ENCODE assay signal across 9 mouse cellular contexts in the genomic region with DNA sequence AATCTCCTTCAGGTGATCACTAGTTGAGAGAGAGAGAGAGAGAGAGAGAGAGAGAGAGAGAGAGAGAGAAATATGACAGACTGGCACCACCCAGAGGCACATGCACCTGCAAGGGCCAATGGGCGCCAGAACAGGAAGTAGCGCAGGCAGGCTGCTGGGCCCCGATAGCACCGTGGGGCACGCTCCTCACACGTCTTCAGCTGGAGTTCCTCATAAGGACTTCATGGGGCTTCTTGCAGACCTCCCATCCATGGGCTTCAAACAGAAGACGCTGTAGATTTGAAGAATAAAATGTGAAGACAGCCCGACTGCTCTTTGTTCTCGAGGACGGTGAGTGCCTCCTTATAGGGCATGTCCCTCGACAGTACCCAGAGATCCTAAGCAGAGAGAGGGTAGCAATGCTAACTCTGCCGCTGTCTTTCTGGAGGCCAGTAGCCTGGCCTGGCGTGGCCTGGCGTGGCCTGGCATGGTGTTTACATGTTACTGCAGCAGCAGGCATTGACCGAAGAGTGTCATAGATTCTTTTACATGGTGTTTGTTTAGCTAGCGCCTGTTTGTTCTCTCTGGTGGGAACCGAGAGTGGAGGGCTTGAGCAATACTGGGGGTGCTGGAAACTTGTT. TPM values are rescaled to one million over a fixed set of nuclear protein-coding genes. Genes with fewer than 3 reads are reported as not detected.
DNase-seq lines count a peak whose midpoint lies in the region; ATAC-seq and TF ChIP-seq lines count a peak whose summit lies in the region.
"Had no signal": no experiment of that assay in that cellular context is flagged by ENCODE, and none has a peak within 500 bp of the region (broad histone marks: within the 10 kb centered on the region; RNA-seq: fewer than 3 reads in every experiment).

No protein-coding gene starts in this region.

- H3K27me3 ChIP-seq in embryonic facial prominence, embryonic 10.5 days (replicated peaks; ENCODE audit: low read depth, poor library complexity, severe bottlenecking) = no peaks in the 10 kb centered on the region
- H3K27me3 ChIP-seq in liver, embryonic 14.5 days (ENCODE audit: control insufficient read depth, insufficient read depth, low read length) = no peaks in the 10 kb centered on the region
- H3K27me3 ChIP-seq in spleen, adult 2 months (ENCODE audit: control insufficient read depth, insufficient read depth, low read length) = no peaks in the 10 kb centered on the region

- TF ChIP-seq EP300 in liver, embryonic 14.5 days (IDR thresholded peaks at IDR 0.05; ENCODE audit: low read depth) = peak; percentile 66

- H3K4me2 ChIP-seq in liver, embryonic 14.5 days (ENCODE audit: low read depth) = peak overlapping the region; percentile 98

- peak overlapping the region; percentile 51; the same call in 1 of the 2 replicates for H3K27ac ChIP-seq in embryonic facial prominence, embryonic 10.5 days (replicated peaks)
- peak overlapping the region; percentile 99 for H3K27ac ChIP-seq in liver, embryonic 14.5 days
- H3K27ac ChIP-seq in spleen, adult 2 months (ENCODE audit: insufficient read depth, low read length) = peak overlapping the region; percentile 79
- H3K27ac ChIP-seq: layer of hippocampus, adult 2 months had no signal

- TF ChIP-seq POLR2A in spleen, adult 2 months (IDR thresholded peaks at IDR 0.05; ENCODE audit: low read depth, low read length) = peak; percentile 88

- 85% methylated on average over 17 of the region's 17 CpGs for WGBS in embryonic facial prominence, embryonic 10.5 days
- WGBS in liver, embryonic 14.5 days (ENCODE audit: insufficient replicate concordance) = 6% methylated on average over 17 of the region's 17 CpGs
- WGBS in spleen, adult 2 months = 3% methylated on average over 17 of the region's 17 CpGs

- peak; percentile 81 for ATAC-seq in liver, embryonic 14.5 days (ENCODE audit: insufficient read depth)

- no peaks in the 10 kb centered on the region for H3K36me3 ChIP-seq in embryonic facial prominence, embryonic 10.5 days (replicated peaks)
- H3K36me3 ChIP-seq in liver, embryonic 14.5 days (replicated peaks; ENCODE audit: control insufficient read depth, insufficient read depth, low read depth) = no peaks in the 10 kb centered on the region; the same call in 1 of the 2 replicates
- H3K36me3 ChIP-seq in spleen, adult 2 months (ENCODE audit: control insufficient read depth, insufficient read depth, low read length) = no peaks in the 10 kb centered on the region

- DNase-seq in CD8-positive naive resting alpha-beta T cell, adult 2 months (ENCODE audit: low read depth in 2 of 2, low spot score in 2 of 2) = peak; percentile 59 to 72
- no peak for DNase-seq in embryonic facial prominence, embryonic 10.5 days (ENCODE audit: low spot score)
- DNase-seq in liver, embryonic 14.5 days (ENCODE audit: low read depth in 3 of 3, low spot score in 3 of 3) = peak; percentile 77 to 78 (median 78)
- DNase-seq in spleen, adult 2 months (ENCODE audit: low read depth in 1 of 2, low spot score in 2 of 2) = peak; percentile 68 to 80
- no peak for DNase-seq in right cerebral cortex, postnatal 14 days
- DNase-seq in embryo, embryonic 11 days = no peak
- DNase-seq in neural tube, embryonic 10.5 days (ENCODE audit: extremely low spot score, low spot score) = no peak
- no peak for DNase-seq in adrenal gland, adult (ENCODE audit: inconsistent age in 2 of 2, low spot score in 1 of 2)

- TF ChIP-seq CTCF in liver, embryonic 14.5 days (IDR thresholded peaks at IDR 0.05; ENCODE audit: low read depth) = no peak
- no peak for TF ChIP-seq CTCF in spleen, adult 2 months (IDR thresholded peaks at IDR 0.05; ENCODE audit: extremely low read depth, insufficient read depth, insufficient read length, insufficient replicate concordance)

- no peaks in the 10 kb centered on the region for H3K9me3 ChIP-seq in embryonic facial prominence, embryonic 10.5 days
- H3K9me3 ChIP-seq in liver, embryonic 14.5 days (ENCODE audit: control insufficient read depth, low read length) = no peaks in the 10 kb centered on the region

- peak overlapping the region; percentile 81 for H3K9ac ChIP-seq in liver, embryonic 14.5 days (replicated peaks)

- peaks cover 23% of the 10 kb centered on the region for H3K4me1 ChIP-seq in embryonic facial prominence, embryonic 10.5 days
- peaks cover 44 to 47% of the 10 kb centered on the region in 2 experiments for H3K4me1 ChIP-seq in liver, embryonic 14.5 days (replicated peaks; ENCODE audit: control insufficient read depth in 2 of 2, insufficient read depth in 2 of 2, low read length in 1 of 2)
- H3K4me1 ChIP-seq in spleen, adult 2 months (ENCODE audit: control insufficient read depth, insufficient read depth, insufficient read length) = peaks cover 30% of the 10 kb centered on the region; the same call in 1 of the 2 replicates

- no peak overlapping the region for H3K4me3 ChIP-seq in embryonic facial prominence, embryonic 10.5 days
- peak overlapping the region; percentile 73 to 81 for H3K4me3 ChIP-seq in liver, embryonic 14.5 days (ENCODE audit: insufficient read depth in 1 of 2, low read depth in 2 of 2, low read length in 2 of 2)
- H3K4me3 ChIP-seq in spleen, adult 2 months (ENCODE audit: extremely low read depth, insufficient read depth, insufficient read length) = peak overlapping the region; percentile 67
- H3K4me3 ChIP-seq: layer of hippocampus, adult 2 months had no signal

RNA-seq across cellular contexts. Expression of gene Taok3, which starts 13.6 kb away (rescaled TPM):
- polyA plus RNA-seq in embryonic facial prominence, embryonic 10.5 days (2016; fragmentation: Nextera tagmentation; extraction: Ambion mirVana) = 8.1 TPM in 2 replicates
- 14.7 and 17.1 TPM in 2 replicates for polyA plus RNA-seq in liver, embryonic 14.5 days (2012; rRNA removed)
- polyA plus RNA-seq in liver, embryonic 14.5 days (2014; fragmentation: Nextera tagmentation; extraction: Ambion mirVana) = 43.3 and 50.2 TPM in 2 replicates
- 18.4 and 26.6 TPM in 2 replicates for polyA plus RNA-seq in spleen, adult 2 months (2012; rRNA removed)

RNA-seq across cellular contexts. Expression of gene Suds3, which starts 17.6 kb away (rescaled TPM):
- 74.6 and 76.4 TPM in 2 replicates for polyA plus RNA-seq in embryonic facial prominence, embryonic 10.5 days (2016; fragmentation: Nextera tagmentation; extraction: Ambion mirVana)
- 16.2 and 22.7 TPM in 2 replicates for polyA plus RNA-seq in liver, embryonic 14.5 days (2012; rRNA removed)
- 19.7 and 19.8 TPM in 2 replicates for polyA plus RNA-seq in liver, embryonic 14.5 days (2014; fragmentation: Nextera tagmentation; extraction: Ambion mirVana)
- 45.1 and 60.7 TPM in 2 replicates for polyA plus RNA-seq in spleen, adult 2 months (2012; rRNA removed)

Comparison
In these comparisons a context has a peak if more than half of its experiments do, and no peak if none do; other contexts are left out.
1. DNase-seq: peak in CD8-positive naive resting alpha-beta T cell, adult 2 months (2 of 2), liver, embryonic 14.5 days (3 of 3) and spleen, adult 2 months (2 of 2); none in embryonic facial prominence, embryonic 10.5 days (single experiment), right cerebral cortex, postnatal 14 days (single experiment), embryo, embryonic 11 days (single experiment), neural tube, embryonic 10.5 days (single experiment) and adrenal gland, adult (0 of 2).
2. Peak in every context shown above with its lines, with median percentiles within 50 percentile points of each other: H3K27ac ChIP-seq.